Mouse (Mus musculus) layer of hippocampus, postnatal 10 days (tissue): Measurements from ENCODE around the gene Snrpb. TPM values are rescaled to one million over a fixed set of nuclear protein-coding genes. Genes with fewer than 3 reads are reported as not detected.
A peak's percentile ranks its signal among the peaks of the same experiment; 100 is the strongest.

Source experiments
- DNase-seq, 2 experiments: peaks; one replicate each; pipeline ENCODE4 v3.0.0; 2021; ENCODE audit warnings: low spot score in 2 of 2
- long read RNA-seq: library from polyadenylated mRNA; stranded (forward); transcript quantifications from one replicate; pipeline ENCODE4 v2.0.0, GENCODE M21; 2023
- total RNA-seq, 2 experiments: library from RNA; stranded (reverse); gene quantifications; 2 replicates each; pipeline ENCODE4 v1.2.3; 2021

Gene Snrpb
- total RNA-seq: 100 to 1,000 TPM; 103 to 106 TPM
- long read RNA-seq, transcript Snrpb-203 (8 exons, 1,133 nt): minor isoform, 9 of 232 reads
- long read RNA-seq, transcript Snrpb-201 (7 exons, 1,161 nt): major isoform, 206 of 232 reads
- long read RNA-seq, partial matches to known transcripts: 9 of 232 reads
- long read RNA-seq, other reads (novel, unspliced or antisense): 8 of 232 reads

DNA sequence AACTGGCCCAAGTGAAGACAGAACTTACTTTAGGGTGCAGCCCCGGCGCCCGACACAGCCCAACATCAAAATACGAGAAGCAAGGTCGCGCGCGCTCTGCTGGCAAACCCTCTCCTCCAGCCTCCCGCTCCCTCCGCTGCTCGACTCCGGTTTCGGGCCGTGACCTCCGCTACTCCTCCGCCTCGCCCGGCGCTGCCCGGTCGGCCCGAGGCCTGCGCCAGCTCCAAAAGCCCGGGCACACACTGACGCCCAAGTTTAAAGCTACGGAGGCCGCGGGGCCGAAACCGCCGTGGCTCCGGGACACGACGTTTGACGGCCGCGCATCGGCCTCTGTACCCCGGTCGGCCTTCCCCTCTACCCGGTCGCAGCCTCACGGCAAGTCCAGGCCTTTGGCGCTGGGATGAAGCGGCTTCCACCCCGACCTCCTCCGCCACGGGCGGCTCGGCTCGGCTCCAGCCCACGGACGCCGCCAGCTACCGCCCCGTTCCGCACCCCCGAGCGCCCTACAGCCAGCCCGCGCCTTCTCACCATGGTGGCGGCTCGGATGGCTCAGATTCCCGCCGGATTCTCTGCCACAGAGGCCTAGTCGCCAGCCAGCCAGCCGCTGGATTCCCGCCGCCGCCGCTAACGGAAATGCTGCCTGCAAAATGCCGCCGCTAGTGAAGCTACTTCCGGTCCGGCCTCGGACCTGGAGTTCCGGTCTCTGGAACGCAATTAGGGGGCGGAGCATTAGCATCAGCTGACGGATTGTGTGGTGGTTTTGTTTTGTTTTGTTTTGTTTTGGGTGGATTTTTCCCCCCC, at the start of gene Snrpb:
Gene Snrpb, minus strand, starts transcription at position 698 of the 801 bp plus-strand sequence.
- DNase-seq: peak; percentile 91

DNA sequence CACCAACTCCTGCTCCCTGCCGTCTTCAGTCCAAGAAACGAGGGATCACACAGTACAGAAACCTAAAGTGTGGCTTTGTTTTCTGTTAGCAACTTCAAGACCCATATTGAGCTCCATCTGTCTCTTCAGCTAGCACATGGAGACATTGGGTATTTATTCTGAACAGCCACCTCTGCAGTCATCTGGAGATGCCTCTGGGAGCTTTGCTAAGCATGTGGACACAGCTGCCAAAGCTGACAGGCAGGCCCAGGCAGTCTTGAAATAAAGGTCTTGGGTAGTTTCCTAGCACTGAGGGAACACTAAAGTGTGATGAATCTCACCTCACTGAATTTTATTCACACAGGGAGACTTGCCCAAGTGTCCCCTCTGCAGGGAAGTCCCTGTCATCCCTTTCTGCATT, 32.4 kb upstream of the Snrpb start:
- DNase-seq: no peak

DNA sequence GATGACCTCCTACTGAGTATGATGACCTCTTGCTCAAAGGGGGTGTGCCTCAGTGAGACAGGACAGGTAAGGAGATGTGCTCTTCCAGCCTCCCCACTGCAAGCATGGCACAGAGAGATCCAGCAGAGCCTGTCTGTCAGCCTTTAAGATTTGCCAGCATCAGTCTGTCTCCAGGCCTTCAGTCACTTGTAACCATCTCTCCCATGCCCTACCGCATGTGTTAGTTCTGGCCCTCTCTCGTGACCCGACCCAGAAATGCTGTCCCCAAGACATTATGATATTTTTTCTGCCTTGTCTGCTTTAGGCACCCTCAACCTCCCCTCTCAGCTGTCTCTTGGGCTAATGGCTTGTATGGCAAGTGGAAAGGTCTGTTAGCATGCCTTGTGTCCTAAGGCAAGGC, 30.4 kb upstream of the Snrpb start:
- no peak for DNase-seq

DNA sequence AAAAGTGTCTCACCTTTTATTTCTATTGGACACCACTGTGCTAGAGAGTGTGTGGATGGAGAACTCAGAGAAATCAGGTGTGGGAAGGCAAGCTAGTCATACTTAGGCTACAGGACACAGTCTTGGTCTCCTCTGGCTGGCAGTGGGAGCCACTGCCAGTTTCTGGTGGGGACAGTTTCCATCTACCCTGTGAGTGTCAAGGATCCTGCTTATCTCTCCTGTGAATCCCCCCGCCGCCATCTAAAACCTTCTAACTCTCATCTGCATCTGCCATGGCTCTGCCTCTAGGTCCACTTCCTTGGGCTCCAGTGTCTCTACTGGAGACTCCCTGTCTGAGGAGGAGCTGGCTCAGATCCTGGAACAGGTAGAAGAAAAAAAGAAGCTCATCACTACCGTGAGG, 28.8 kb upstream of the Snrpb start:
- no peak for DNase-seq

DNA sequence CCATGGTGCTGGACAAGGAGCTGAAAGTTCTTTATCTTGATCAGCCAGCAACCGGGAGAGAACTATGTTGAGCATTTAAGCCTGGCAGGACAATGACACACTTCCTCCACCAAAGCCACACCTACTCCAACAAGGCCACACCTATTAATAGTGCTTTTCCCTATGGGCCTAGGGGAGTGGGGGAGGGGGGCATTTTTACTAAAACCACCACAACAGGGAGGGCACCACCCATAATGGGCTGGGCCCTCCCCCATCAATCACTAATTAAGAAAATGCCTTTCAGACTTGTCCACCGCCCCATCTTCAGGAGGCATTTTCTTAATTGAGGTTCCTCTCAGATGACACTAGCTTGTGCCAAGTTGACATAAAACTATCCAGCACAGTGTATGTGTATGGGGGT, 28.2 kb upstream of the Snrpb start:
- no peak for DNase-seq

DNA sequence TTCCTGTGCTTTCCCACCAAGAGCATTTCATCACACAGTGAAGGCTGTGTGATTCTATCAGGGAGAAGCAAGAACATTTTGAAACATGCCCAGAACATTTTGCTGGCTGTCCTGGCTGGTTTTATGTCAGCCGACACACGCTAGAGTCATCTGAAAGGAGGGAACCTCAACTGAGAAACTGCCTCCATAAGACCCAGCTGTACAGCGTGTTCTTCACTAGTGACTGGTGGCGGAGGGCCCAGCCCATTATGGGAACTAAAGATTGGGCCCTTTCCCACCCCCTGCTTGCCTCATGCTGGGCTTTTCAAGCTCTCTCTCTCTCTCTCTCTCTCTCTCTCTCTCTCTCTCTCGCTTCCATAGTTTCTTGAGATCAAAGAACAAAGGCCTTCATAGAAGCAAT, 21.8 kb upstream of the Snrpb start:
- DNase-seq: no peak

DNA sequence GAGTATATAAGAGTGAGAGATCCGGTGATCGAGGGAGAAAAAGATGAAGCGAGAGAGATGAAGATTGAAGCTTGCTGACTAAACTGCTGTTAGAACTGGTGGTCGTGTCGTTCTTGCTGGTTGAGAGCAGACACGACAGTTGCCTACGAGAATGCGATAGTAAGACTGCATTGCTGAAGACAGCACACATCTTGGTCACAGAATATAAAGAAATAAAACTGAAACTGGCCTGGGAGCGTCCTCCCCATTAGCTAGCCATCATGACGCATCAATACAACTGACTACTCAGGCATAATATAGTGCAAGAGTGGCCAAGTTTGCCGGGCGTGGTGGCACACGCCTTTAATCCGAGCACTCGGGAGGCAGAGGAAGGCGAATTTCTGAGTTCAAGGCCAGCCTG, 15.7 kb upstream of the Snrpb start, which contains the start of gene Tmc2:
Gene Tmc2, plus strand, starts transcription at position 301 of the 400 bp plus-strand sequence.
- no peak for DNase-seq

DNA sequence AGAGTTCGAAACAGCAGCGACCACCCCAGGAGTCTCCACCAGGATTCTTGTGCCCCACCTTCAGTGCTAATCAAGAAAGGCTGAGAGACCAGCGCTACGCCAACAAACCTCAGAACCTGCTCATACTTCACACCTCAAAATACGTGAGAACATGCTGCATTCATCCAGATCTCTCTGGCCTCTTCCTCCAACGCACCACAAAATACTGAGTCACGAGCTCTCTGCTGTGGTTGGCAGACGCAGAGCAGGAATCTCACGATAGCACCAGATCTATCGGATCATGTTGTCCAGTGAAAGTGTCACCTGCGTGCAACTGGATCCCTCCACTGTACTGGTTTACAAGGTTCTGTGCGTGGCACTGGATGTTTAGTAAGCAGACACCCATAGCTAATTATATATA, 9.2 kb upstream of the Snrpb start:
- DNase-seq: no peak

DNA sequence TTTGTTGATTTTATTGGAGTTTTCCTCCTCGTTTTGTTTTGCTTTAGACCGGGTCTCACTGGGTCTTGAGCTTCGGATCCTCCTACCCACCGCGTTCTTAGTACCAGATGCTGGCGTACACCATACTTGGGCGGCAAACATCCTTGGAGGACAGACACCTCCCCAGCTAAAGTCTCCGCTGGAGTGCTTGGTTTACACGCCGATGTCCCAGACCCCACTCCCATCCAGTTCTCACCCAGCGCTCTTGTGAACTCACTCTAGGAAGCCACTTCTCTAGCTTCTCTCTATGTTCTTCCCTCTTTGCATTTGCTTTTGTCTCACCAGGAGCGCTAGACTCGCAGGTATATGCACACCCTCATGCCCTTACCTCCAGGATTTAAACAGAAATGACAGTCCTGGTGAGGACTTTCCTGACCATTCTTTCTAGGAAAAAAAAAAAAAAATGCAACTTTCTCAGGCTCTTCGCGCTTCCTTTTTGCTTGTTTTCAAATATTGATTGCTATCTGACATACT, 360 bp upstream of the Snrpb start:
- DNase-seq: no peak

DNA sequence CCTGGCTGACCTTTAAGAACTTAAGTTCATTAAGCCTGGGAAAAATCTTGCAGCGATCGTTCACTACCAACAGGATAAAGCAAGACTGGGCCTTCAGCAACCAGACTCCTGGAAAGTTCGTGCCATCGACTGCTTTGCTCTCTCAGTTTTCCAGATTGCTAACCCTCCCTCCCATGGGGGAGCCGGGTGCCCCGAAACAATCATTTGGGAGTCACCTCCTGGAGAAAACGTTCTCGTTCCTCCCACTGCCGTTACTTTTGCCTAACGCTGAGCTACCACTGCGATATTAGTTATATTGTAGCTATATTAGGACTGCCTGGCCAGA, 860 bp downstream of the Snrpb start:
- DNase-seq: no peak

DNA sequence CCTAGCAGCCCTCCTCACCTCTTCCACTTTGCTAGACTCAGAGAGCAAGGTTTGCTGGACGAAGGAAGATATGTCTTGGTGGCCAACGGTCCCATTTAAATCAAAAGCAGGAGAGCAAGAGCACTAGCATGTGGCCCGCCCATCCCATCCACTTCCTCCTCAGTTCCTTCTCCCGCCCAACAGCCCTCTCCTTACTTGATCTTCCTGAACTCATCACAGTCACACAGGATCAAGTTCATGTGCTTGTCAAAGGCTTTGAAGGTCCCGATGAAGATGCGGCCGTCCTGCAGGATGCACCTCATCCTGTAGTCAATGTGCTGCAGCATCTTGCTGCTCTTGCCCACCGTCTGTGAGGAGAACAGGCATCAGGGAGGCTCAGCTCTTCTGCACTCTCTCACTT, 2.4 kb downstream of the Snrpb start:
- DNase-seq: no peak

DNA sequence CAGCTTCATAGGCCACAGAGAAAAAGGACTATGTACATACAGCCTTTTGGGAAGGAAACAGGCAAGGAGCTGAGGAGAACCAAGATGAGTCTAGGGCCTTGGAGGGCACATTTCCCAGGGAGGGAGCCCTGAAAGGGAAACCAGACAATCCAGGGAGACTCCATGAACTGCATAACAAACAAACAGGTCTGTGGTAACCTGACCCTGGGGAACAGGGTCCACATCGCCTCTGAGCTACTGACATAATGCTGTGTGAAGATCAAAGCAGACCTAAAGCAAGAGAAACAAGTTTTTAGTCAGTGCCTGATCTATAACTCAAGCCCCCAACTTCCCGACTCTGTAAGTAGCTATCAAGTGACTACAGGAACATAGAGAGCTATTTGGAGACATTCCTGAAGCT, 7.5 kb downstream of the Snrpb start:
- DNase-seq: no peak

DNA sequence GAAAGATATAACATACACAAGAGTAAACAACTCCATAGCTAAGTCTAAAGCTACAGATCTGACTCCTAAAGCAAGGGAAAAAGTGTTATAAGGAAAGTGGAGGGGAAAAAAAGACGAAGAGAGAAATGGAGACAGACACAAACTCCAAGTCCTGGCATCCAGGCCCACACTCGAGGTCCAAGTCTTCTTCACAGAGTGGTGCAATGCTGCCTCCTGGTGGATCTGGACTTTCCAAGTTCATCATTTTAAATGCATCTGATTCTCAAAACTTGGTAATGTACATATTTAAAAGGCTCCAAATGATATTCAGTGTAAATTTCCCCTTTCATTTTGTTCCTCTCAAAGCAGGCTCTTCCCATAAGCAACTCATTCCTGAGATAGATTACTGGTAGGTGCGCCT, 11.3 kb downstream of the Snrpb start:
- DNase-seq: peak; percentile 67 to 76

DNA sequence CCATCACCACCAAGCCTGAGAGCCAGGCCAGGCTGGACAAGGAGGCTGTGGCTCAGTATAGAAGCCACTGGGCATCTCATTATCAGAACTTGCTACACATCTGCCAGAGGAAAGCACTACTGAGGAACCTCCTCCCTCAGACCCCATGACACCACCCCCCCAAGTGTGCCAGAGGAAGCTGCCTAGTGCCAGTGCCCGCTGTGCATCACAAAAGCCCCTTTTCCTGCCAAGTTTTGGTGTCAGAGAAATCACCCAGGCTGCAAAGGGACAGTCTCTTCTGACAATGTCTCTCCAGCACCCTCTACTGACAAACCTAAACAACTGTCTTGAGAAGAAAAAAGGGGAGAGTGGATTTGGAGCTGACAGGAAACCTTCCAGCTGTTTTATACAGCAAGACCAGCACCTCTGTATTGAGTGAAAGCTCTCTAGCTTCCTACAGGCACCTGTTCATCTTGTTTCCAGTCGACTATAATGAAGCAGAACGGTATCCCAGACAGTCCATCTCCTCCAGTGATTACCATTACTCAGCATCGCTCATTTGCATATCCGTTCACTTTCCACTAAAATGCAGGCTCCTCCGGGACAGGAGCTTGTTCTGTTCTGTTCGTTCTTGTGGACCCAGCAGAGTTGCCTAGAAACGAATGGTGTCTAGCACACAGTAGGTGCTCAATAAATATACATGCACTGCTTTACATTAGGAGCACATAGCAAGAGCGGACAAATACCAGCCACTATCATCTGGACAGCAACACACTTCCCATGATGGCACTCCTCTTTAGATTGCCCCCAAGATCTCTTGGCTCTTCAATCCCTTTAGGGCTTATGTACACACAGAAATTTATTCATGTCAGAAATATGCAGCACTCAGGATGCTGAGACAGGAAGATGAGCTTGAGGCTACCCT, 12.6 kb downstream of the Snrpb start:
- peak; percentile 63 to 73 for DNase-seq

DNA sequence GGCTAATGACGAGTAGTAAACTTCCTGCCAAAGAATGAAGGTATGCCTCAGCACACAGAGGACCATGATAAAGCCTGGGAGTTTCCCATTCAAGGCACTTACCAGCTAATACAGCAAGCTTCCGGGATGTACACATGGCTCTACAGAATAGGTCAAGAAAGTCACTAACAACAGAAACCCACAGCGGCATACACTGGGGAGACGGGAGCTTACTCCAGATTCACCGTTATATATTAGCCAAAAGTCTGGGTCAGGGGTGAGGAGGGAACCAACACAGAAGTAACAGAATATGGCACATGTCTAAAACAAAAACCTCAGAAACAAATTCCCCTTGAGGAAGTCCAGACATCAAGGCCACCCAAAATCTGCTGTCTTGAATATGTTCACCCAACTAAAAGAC, 16.5 kb downstream of the Snrpb start:
- DNase-seq: no peak

DNA sequence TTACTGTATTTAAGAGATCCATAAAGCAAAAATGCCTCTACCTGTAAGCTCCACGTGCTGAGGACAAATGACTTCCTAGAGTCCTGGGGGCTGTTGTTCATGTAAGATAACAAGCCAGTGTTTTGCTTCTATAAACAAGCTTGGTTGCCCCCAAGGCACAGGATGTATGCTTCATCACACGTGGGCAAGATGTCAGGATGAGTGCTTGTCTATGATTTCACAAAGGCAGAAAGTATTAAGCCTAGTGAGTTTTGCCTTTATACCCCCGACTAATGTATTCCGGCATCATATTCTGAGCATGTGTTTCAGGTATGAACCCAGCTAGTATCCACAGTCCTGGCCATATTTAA, 21.1 kb downstream of the Snrpb start:
- no peak for DNase-seq

DNA sequence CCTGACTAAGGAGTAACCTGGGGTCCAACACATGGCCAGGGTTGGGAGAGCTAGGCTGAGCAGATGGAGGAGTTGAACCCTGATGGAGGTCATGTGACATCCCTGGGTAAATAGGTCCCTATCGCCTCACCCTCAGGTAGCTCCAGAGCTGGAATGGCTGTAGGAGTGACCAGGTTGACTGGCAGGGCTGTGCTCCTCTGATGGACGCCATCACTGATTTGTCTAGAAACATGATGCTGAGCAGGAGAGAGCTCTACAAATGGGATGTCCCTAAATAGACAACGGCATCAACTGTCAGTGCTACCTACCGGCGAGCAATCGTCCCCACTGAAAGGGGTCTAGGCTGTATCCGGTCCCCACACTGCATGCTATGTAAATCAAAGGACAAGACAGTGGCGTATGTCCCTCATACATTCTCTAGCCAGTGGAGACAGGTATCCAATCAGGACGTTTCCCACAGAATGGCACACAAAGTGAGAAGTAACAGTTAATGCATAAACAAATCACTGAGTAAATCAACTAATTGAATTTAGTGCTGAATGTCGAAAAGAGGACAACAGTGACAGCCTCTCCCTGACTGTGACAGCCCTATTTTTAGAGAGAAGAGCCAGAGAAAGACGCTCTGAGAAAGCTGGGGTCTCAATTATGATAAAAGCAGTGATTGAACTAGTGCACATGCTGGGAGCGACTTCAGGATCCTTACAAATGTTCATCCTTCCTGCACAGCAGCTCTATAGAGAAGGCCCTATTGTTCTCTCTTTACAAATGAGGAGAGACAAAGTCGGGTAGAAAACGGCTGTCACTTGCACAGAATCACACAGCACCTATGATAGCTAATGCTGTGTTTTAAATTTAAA, 21.7 kb downstream of the Snrpb start:
- no peak for DNase-seq

DNA sequence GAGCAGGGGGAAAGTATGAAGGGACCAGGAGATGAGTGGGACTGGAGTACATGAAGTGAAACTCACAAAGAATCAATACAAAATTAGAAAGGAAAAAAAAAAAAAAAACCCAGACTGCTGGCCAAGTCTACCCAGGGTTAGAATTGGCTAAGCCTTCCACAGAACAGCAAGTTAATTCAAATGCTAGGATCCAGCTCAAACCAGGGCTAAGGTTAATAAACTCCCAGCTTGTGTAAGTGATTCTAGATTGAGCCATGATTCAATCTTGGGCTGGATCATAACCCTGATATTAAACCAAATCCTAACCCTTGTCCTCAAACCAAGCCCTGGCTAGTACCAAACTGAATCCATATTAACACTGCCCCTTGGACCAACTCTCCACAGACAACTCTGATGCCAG, 23.4 kb downstream of the Snrpb start:
- DNase-seq: no peak

DNA sequence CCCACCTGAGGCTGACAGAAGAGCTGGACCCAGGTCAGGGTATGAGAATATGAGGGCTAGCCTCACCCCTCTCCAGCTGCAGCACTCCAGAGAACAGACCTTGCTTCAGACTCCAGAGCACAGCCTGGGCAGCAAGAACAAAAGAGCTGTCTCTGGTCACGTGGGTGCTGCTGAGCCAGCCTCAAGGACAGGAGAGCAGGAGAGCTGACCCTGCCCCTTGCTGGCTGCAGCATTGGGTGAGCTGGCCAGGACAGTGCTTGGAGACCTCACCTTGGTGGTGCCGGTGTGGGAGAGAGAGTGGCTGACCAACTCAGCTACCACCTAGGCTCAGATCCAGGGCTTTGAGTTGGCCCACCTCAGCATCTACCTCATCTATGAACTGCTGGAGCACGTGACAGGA, 24.0 kb downstream of the Snrpb start:
- no peak for DNase-seq

DNA sequence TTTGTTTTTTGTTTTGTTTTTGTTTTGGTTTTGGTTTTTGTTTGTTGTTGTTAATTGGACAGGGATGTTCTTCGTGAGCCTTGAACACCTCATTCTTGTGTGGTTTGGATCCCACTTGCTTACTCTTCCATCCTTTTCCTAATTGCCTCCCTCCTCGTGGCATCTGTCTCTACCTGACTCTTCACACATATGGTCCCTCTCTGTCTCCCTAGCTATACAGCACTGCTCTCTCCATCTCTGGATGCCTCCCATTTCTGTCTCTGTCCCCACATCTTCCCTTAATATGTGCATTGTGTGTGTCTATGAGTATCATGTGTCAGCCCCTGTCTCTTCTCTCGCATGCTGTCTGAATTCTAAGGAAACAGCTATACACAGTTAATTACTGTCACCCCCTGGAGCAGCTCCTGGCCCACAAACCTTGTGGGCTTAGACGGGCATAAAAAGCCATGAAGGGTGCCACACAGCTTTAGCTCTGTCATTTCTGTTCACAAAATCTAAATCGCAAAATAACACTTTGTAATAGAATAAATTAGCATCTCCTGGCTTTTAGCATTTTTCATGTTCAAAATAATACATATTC, 33.0 kb downstream of the Snrpb start:
- DNase-seq: no peak
